Mouse (Mus musculus) megakaryocyte, embryonic 14.5 days (primary cell): Measurements from ENCODE around the gene Zfp607a. TPM values are rescaled to one million over a fixed set of nuclear protein-coding genes. Genes with fewer than 3 reads are reported as not detected.

Source experiments
- H3K27me3 ChIP-seq: replicated peaks from 2 replicates; pipeline ENCODE3; 2012; ENCODE audit warnings: inconsistent platforms
- H3K36me3 ChIP-seq: replicated peaks from 2 replicates; pipeline ENCODE3; 2012; ENCODE audit warnings: low read length, inconsistent platforms, mixed read lengths
- H3K4me1 ChIP-seq: 2 replicates; pipeline ENCODE4 v1.6.1; 2012; ENCODE audit warnings: inconsistent platforms
- H3K4me3 ChIP-seq: replicated peaks from 2 replicates; pipeline ENCODE3; 2012; ENCODE audit warnings: moderate library complexity, mild to moderate bottlenecking, inconsistent platforms
- H3K9me3 ChIP-seq: 2 replicates; pipeline ENCODE4 v1.6.1; 2012; ENCODE audit warnings: inconsistent platforms
- FLI1 ChIP-seq: IDR thresholded peaks from 2 replicates; pipeline ENCODE4 v1.6.1; 2012; ENCODE audit warnings: low read length, inconsistent platforms, mixed read lengths
- GATA1 ChIP-seq: IDR thresholded peaks from 3 replicates; pipeline ENCODE4 v1.6.1; 2012; ENCODE audit warnings: mixed read lengths, low read length, inconsistent platforms, borderline replicate concordance
- polyA plus RNA-seq: library from polyadenylated mRNA; stranded (reverse); fragments of >175 nt; gene quantifications from 2 replicates; pipeline ENCODE4 v1.2.3, GENCODE M21; 2012; ENCODE audit warnings: low replicate concordance; ENCODE audit not compliant: insufficient read depth

Zfp607a gene
- not detected in 2 replicates for polyA plus RNA-seq

- Histone ChIP-seq H3K9me3 (peaks cover 2% of the 10 kb centered on the region; the same call in 1 of the 2 replicates), H3K36me3 (peaks cover 10% of the 10 kb centered on the region), H3K27me3 (no peaks in the 10 kb centered on the region), H3K4me1 (peaks cover 23% of the 10 kb centered on the region), H3K4me3 (no peak within 1 kb of the TSS)
- TF ChIP-seq FLI1, result no peak
- no peak for TF ChIP-seq GATA1
These were observed at the start of gene Zfp607a for GRCm38 (mm10) chr7:27857227-27857626. Gene Zfp607a (plus strand): TSS chr7:27857527.

GRCm38 (mm10) chr7:27818526-27819110 is 38.7 kb upstream of the Zfp607a start:
- no peak overlapping the region for H3K4me3 ChIP-seq
- no peaks in the 10 kb centered on the region; the same call in 1 of the 2 replicates for H3K4me1 ChIP-seq
- no peaks in the 10 kb centered on the region for H3K27me3 ChIP-seq
- TF ChIP-seq FLI1 (no peak), GATA1 (no peak)
- H3K36me3 ChIP-seq, result peaks cover 74% of the 10 kb centered on the region
- no peaks in the 10 kb centered on the region for H3K9me3 ChIP-seq

- Histone ChIP-seq H3K4me3 (no peak overlapping the region), H3K36me3 (peaks cover 42% of the 10 kb centered on the region), H3K9me3 (peaks cover 12% of the 10 kb centered on the region), H3K27me3 (no peaks in the 10 kb centered on the region), H3K4me1 (no peaks in the 10 kb centered on the region)
- TF ChIP-seq GATA1 (no peak), FLI1 (no peak)
These were observed 34.7 kb upstream of the Zfp607a start for GRCm38 (mm10) chr7:27822611-27823010.

- TF ChIP-seq FLI1, result no peak
- no peak for TF ChIP-seq GATA1
These were observed 23.2 kb upstream of the Zfp607a start for GRCm38 (mm10) chr7:27834131-27834530.

GRCm38 (mm10) chr7:27837896-27838295 is 19.4 kb upstream of the Zfp607a start:
- Histone ChIP-seq H3K4me1 (peaks cover 64% of the 10 kb centered on the region), H3K9me3 (no peaks in the 10 kb centered on the region), H3K27me3 (no peaks in the 10 kb centered on the region), H3K36me3 (peaks cover 2% of the 10 kb centered on the region), H3K4me3 (peak overlapping the region; percentile 94)
- TF ChIP-seq GATA1 (no peak), FLI1 (no peak)

More at GRCm38 (mm10) chr7:27834131-27834530, 23.2 kb upstream of the Zfp607a start:
- H3K4me1 ChIP-seq, result peaks cover 33% of the 10 kb centered on the region
- no peaks in the 10 kb centered on the region for H3K9me3 ChIP-seq
- H3K36me3 ChIP-seq, result no peaks in the 10 kb centered on the region
- peak overlapping the region; percentile 9 for H3K4me3 ChIP-seq
- H3K27me3 ChIP-seq, result peaks cover 2% of the 10 kb centered on the region

- no peaks in the 10 kb centered on the region for H3K9me3 ChIP-seq
- H3K36me3 ChIP-seq, result peaks cover 7% of the 10 kb centered on the region
- no peaks in the 10 kb centered on the region for H3K27me3 ChIP-seq
- TF ChIP-seq FLI1 (no peak), GATA1 (no peak)
- H3K4me1 ChIP-seq, result peaks cover 66% of the 10 kb centered on the region
- H3K4me3 ChIP-seq, result peak within 1 kb of the TSS; percentile 94
These were observed 18.7 kb upstream of the Zfp607a start, which contains the start of gene Zfp59 for GRCm38 (mm10) chr7:27838323-27839249. Gene Zfp59 (plus strand): TSS chr7:27838607.

GRCm38 (mm10) chr7:27839596-27839995 is 17.7 kb upstream of the Zfp607a start:
- no peaks in the 10 kb centered on the region for H3K9me3 ChIP-seq
- peaks cover 14% of the 10 kb centered on the region for H3K36me3 ChIP-seq
- H3K4me1 ChIP-seq, result peaks cover 56% of the 10 kb centered on the region
- H3K4me3 ChIP-seq, result peak overlapping the region; percentile 89
- H3K27me3 ChIP-seq, result no peaks in the 10 kb centered on the region
- TF ChIP-seq GATA1 (no peak), FLI1 (no peak)

GRCm38 (mm10) chr7:27840104-27840503 is 17.2 kb upstream of the Zfp607a start:
- H3K36me3 ChIP-seq, result peaks cover 19% of the 10 kb centered on the region
- H3K27me3 ChIP-seq, result no peaks in the 10 kb centered on the region
- H3K9me3 ChIP-seq, result no peaks in the 10 kb centered on the region
- peak overlapping the region; percentile 44 for H3K4me3 ChIP-seq
- peaks cover 54% of the 10 kb centered on the region for H3K4me1 ChIP-seq
- no peak for TF ChIP-seq GATA1
- no peak for TF ChIP-seq FLI1

- Histone ChIP-seq H3K9me3 (no peaks in the 10 kb centered on the region), H3K4me1 (peaks cover 23% of the 10 kb centered on the region), H3K4me3 (peak overlapping the region; percentile 95), H3K36me3 (peaks cover 11% of the 10 kb centered on the region), H3K27me3 (no peaks in the 10 kb centered on the region)
- TF ChIP-seq GATA1 (no peak), FLI1 (no peak)
These were observed 2.2 kb downstream of the Zfp607a start for GRCm38 (mm10) chr7:27859301-27860251.
